Mouse (Mus musculus): ENCODE measurements around the gene Gpr146.

The Gpr146 gene

DNA sequence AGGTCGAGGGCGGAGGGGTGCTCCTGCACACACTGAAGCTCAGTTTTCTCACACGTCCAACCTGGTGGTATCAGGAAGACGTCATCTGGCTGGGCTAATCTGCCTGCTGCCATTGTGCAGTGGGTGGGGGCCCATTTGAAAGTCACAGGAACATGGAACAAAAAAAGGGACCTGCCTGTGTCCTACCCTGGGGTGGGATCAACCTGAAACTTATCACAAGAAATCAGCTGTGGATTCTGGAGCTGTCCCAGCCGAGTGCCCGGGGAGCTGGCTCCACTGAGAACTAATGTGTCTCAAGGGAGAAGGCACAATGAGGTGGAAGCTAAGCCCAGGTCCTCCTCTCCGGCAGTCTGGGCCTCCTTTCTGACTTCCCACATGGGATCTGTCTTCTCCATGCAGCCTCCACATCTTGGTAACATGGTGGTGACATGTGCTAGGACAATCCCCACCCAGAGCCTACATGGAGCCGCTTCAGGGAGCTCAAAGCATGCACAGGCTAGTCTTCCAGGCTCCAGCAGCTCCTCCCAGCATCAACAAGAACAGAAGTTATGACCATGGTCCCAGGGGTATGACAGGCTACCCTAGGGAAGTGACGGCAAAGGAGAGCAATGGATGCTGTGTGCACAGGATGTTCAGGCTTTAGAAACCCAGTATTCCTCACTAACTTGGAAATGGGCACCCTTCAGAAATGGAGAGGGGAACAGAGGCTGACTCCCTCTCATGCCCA, 56.5 kb downstream of the Gpr146 start:
- no peak for DNase-seq

DNA sequence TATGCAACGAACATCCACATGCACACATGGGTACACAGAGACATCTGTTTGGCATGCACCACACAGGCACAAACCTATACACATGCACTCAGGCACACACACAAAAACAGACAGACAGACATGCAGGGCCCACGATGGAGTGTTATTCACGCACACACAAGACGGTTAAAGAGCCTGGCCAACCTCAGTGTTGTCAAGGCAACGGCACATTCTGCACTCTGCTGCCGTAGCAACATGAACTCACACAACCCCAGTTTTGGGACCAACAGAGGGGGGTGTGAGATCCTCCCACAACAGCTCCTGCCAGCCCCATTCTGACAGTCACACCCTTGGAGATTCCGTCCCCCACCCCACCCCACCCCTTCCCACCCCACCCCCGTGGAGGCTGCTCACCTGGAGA, 57.4 kb downstream of the Gpr146 start:
- DNase-seq = no peak

- no peak for DNase-seq
Measured at GRCm38 (mm10) chr5:139437769-139438168, 60.3 kb downstream of the Gpr146 start.

GRCm38 (mm10) chr5:139438440-139438839, 60.9 kb downstream of the Gpr146 start:
- DNase-seq = no peak

DNA sequence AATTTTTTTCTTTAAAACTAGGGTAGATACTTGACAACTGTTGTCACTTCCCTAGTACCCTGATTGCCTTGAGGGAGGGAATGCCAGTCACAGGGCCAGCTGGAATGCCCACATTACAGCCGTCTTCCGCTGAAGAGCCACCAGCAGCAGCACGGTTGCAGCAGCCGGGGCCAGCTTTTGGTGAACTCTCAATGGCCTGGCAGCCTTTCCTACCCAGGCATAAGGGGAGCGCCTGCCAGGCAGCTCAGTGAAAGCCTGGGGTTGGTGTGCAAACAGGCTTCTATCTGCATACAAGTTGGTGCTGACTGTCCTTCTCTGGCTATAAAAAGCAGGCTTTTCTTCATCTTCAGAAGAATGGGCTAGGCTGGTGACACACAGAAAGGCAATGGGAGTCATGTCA, 63.0 kb downstream of the Gpr146 start:
- no peak for DNase-seq

DNA sequence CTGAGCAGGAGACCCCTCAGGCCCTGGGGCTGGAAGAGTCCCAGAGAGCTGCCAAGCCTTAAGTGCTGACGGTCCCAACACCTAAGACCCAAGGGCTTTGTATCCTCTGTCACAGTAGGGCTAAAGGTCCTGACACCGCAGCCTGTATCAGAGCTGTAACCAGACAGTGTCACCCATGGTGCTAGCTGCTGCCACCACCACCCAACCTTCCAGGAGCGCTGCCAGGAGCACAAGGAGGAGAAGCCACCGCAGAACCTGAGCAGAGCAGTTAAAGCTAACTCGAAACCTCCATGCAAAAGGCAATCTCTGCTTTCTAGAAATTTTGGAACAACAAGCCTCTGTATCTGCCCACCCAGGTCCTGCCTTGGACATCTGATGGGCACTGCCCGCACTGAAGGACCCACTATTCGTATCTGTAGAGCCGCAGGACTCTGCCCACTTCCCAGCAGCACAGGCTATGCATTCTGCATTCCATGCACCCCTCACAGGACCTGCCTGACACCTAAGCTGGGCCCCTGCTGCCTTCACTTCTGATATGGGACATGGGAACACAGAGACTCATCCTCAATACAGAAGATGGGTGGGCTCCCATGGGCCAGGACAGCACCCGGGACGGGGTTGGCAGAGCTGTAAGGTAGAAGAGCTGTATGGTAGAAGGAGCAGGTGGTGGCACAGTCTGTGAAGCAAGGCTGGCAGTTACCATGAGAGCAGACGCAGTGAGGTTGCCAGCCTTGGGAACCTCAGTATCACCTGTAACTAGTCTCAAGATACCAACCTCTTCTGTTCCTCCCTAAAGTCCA, 63.6 kb downstream of the Gpr146 start:
- no peak for DNase-seq

- DNase-seq = no peak
Measured at GRCm38 (mm10) chr5:139441726-139442018, 64.2 kb downstream of the Gpr146 start.

DNA sequence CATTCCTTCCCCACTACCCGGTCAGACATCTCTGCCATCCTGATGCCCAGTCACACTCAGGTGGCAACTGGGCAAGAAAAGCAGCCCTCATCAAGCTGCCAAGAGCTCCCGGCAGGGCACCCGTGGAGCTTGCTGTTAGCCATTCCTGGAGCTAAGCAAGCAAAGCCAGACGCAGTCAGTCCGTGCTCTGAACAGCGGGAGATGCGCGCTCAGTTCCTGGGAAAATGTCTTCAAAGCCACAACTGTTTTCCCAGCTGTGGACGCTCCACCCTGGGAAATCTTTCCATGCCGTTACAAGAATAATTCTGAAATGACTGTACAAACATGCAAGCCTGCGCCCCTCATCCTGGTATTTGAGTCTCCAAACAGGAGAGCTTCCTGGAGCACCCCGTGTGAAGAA, 64.9 kb downstream of the Gpr146 start:
- DNase-seq = no peak

DNA sequence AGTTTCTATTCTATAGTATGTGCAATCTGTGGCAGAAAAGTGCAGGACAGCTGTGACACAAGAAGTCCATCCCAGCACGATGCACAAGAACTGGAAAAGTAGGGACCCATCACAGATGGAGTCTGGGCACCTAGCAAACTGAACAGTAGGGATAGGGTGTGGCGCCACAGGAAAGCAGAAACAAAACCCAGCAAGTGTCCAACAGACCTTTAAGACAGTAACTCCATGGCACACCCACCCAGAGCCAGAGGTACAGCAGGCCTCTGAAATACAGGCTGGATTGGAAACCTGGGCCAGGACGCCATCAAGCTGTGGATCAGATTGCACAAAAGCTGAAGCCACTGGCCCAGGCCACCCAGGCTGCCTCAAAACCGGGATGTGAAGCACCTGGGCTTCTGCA, 65.5 kb downstream of the Gpr146 start:
- DNase-seq = no peak

DNA sequence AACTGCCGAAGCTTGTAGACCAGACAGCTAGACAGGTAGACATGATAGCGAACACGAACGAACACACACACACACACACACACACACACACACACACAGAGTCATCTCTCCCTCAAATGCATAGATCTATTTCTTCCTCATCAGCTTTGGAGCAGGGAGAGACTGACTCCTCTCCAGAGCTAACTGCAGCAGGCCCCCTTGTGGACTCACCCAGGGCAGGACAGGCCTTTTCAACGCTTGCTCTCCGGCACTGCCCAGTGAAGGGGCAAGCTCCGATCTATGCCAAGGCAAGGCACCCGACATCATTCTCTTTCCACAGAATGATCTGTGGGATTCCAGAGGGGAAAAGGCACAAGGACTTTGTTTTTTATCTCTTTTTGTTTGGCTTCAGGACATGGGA, 67.8 kb downstream of the Gpr146 start:
- no peak for DNase-seq

Data from kidney, adult 9 months (tissue).